Mouse (Mus musculus) left cerebral cortex, postnatal 25 days (tissue): ENCODE data around the gene Btbd3. TPM values are rescaled to one million over a fixed set of nuclear protein-coding genes. Genes with fewer than 3 reads are reported as not detected.
"Not testable (repeated sequence)": the region's sequence is repeated elsewhere in the genome, so short reads cannot be mapped to it uniquely, and the experiment has no call there.

Experiments
- DNase-seq, 2 experiments: peaks; one replicate each; pipeline ENCODE4 v3.0.0; 2022; ENCODE audit warnings: low spot score in 2 of 2, mixed read lengths in 1 of 2
- intact Hi-C: fragments of 180-260 bp; cut with DNase I; formaldehyde crosslinking; loops from one replicate; pipeline ENCODE4 v1.15.1; 2025
- total RNA-seq, 2 experiments: library from RNA; stranded (reverse); gene quantifications; 2 replicates each; pipeline ENCODE4 v1.2.3; 2021

Btbd3 gene
- total RNA-seq, 2 experiments from 2014 or later = 137 to 144 TPM

- peak; percentile 77 to 91 for DNase-seq
- intact Hi-C loops = loop anchor here (2.0 to 5.0 kb wide), 3 partner anchors 21 to 544 kb away; partner anchors contain the start of gene Btbd3
These were observed 21.7 kb downstream of the Btbd3 start for GRCm38 (mm10) chr2:138277842-138278691.

- intact Hi-C loops = loop anchor here (2.0 to 5.0 kb wide), 3 partner anchors 22 to 543 kb away; partner anchors contain the start of gene Btbd3
- peak in 1 of 2 experiments; percentile 33 for DNase-seq
These were observed 22.7 kb downstream of the Btbd3 start for GRCm38 (mm10) chr2:138278853-138279640.

- intact Hi-C loops = loop anchor here (2.0 to 10.0 kb wide), 5 partner anchors 23 to 835 kb away; partner anchors contain the start of gene Btbd3
- DNase-seq = peak in 1 of 2 experiments; percentile 31
These were observed 23.3 kb downstream of the Btbd3 start for GRCm38 (mm10) chr2:138279641-138280040.

GRCm38 (mm10) chr2:138280225-138280711 lies 23.9 kb downstream of the Btbd3 start:
- peak in 1 of 2 experiments; percentile 63 for DNase-seq
- intact Hi-C loops = loop anchor here (5.0 to 10.0 kb wide), 2 partner anchors 427 to 835 kb away; no protein-coding TSS in a partner anchor

- DNase-seq = peak in 1 of 2 experiments; percentile 60
- intact Hi-C loops = loop anchor here (5.0 to 10.0 kb wide), 2 partner anchors 426 to 833 kb away; no protein-coding TSS in a partner anchor
These were observed 25.3 kb downstream of the Btbd3 start for GRCm38 (mm10) chr2:138281550-138282201.

- DNase-seq = no peak
These were observed 27.0 kb downstream of the Btbd3 start for GRCm38 (mm10) chr2:138283372-138283771.

GRCm38 (mm10) chr2:138283856-138284255 lies 27.5 kb downstream of the Btbd3 start:
- no peak for DNase-seq

More at GRCm38 (mm10) chr2:138283372-138283771, 27.0 kb downstream of the Btbd3 start:
- intact Hi-C loops = loop anchor here (5.0 to 10.0 kb wide), 2 partner anchors 424 to 831 kb away; no protein-coding TSS in a partner anchor

GRCm38 (mm10) chr2:138285811-138286210 lies 29.4 kb downstream of the Btbd3 start:
- intact Hi-C loops = loop anchor here (10.0 kb wide), 1 partner anchor 829 kb away; no protein-coding TSS in a partner anchor
- no peak for DNase-seq

More at GRCm38 (mm10) chr2:138283856-138284255, 27.5 kb downstream of the Btbd3 start:
- intact Hi-C loops = loop anchor here (5.0 to 10.0 kb wide), 2 partner anchors 423 to 831 kb away; no protein-coding TSS in a partner anchor

- no peak for DNase-seq
- intact Hi-C loops = no loop called here
These were observed 33.8 kb downstream of the Btbd3 start for GRCm38 (mm10) chr2:138290154-138290553.

GRCm38 (mm10) chr2:138294286-138294685 lies 37.9 kb downstream of the Btbd3 start:
- intact Hi-C loops = no loop called here
- DNase-seq = no peak

- intact Hi-C loops = no loop called here
- no peak for DNase-seq
These were observed 49.9 kb downstream of the Btbd3 start for GRCm38 (mm10) chr2:138306236-138306635.

- intact Hi-C loops = no loop called here
These were observed 59.3 kb downstream of the Btbd3 start for GRCm38 (mm10) chr2:138315644-138316043.

GRCm38 (mm10) chr2:138320408-138320807 lies 64.0 kb downstream of the Btbd3 start:
- intact Hi-C loops = no loop called here
- DNase-seq = no peak

More at GRCm38 (mm10) chr2:138315644-138316043, 59.3 kb downstream of the Btbd3 start:
- DNase-seq = peak in 1 of 2 experiments; percentile 66

- no peak for DNase-seq
- intact Hi-C loops = no loop called here
These were observed 64.7 kb downstream of the Btbd3 start for GRCm38 (mm10) chr2:138321041-138321481.

- intact Hi-C loops = no loop called here
- no peak for DNase-seq
These were observed 66.1 kb downstream of the Btbd3 start for GRCm38 (mm10) chr2:138322270-138323114.

GRCm38 (mm10) chr2:138326367-138326766 lies 70.0 kb downstream of the Btbd3 start:
- no peak for DNase-seq
- intact Hi-C loops = no loop called here

- intact Hi-C loops, DNase-seq: not testable (repeated sequence)
These were observed 77.8 kb downstream of the Btbd3 start for GRCm38 (mm10) chr2:138334198-138334597.
